Mouse (Mus musculus): ENCODE results near the gene Mrpl24. TPM values are rescaled to one million over a fixed set of nuclear protein-coding genes. Genes with fewer than 3 reads are reported as not detected.
A peak's percentile ranks its signal among the peaks of the same experiment; 100 is the strongest.

Mrpl24 gene
- polyA plus RNA-seq, 1 experiment from 2014 or later, result 74.2 TPM

GRCm38 (mm10) chr3:87935201-87935600, 15.9 kb downstream of the Mrpl24 start:
- DNase-seq (ENCODE audit: low spot score) (no peak), ATAC-seq (replicated peaks; ENCODE audit: low FRiP score, low TSS enrichment, low read depth) (no peak)
- H3K36me3 ChIP-seq (ENCODE audit: control insufficient read depth, insufficient read depth, low read length), result peaks cover 78% of the 10 kb centered on the region
- H3K4me1 ChIP-seq (replicated peaks; ENCODE audit: control insufficient read depth, insufficient read depth, low read length), result peaks cover 20% of the 10 kb centered on the region
- H3K4me3 ChIP-seq (ENCODE audit: low read depth, low read length), result no peak overlapping the region
- H3K27ac ChIP-seq (ENCODE audit: low read depth), result no peak overlapping the region
- no peak overlapping the region for H3K9ac ChIP-seq (ENCODE audit: low read length)
- H3K27me3 ChIP-seq (replicated peaks; ENCODE audit: control insufficient read depth, insufficient read depth, low read length), result no peaks in the 10 kb centered on the region
- 80% methylated on average over 4 of the region's 4 CpGs for WGBS
- no peaks in the 10 kb centered on the region for H3K9me3 ChIP-seq (ENCODE audit: control insufficient read depth, low read length)
- no peak overlapping the region for H3K4me2 ChIP-seq (ENCODE audit: low read length)

GRCm38 (mm10) chr3:87935776-87936175, 16.5 kb downstream of the Mrpl24 start:
- ATAC-seq (replicated peaks; ENCODE audit: low FRiP score, low TSS enrichment, low read depth), result peak; percentile 51; the same call in 1 of the 2 replicates
- Histone ChIP-seq H3K9ac (ENCODE audit: low read length) (no peak overlapping the region), H3K36me3 (ENCODE audit: control insufficient read depth, insufficient read depth, low read length) (peaks cover 84% of the 10 kb centered on the region), H3K27ac (ENCODE audit: low read depth) (no peak overlapping the region), H3K4me2 (ENCODE audit: low read length) (no peak overlapping the region), H3K27me3 (replicated peaks; ENCODE audit: control insufficient read depth, insufficient read depth, low read length) (no peaks in the 10 kb centered on the region), H3K4me3 (ENCODE audit: low read depth, low read length) (no peak overlapping the region), H3K9me3 (ENCODE audit: control insufficient read depth, low read length) (no peaks in the 10 kb centered on the region), H3K4me1 (replicated peaks; ENCODE audit: control insufficient read depth, insufficient read depth, low read length) (peaks cover 18% of the 10 kb centered on the region)
- 95% methylated on average over 2 of the region's 2 CpGs for WGBS
- peak; percentile 91 for DNase-seq (ENCODE audit: low spot score)

- H3K4me2 ChIP-seq (ENCODE audit: low read length), result no peak overlapping the region
- H3K9ac ChIP-seq (ENCODE audit: low read length), result no peak overlapping the region
- H3K4me3 ChIP-seq (ENCODE audit: low read depth, low read length), result no peak overlapping the region
- no peaks in the 10 kb centered on the region for H3K27me3 ChIP-seq (replicated peaks; ENCODE audit: control insufficient read depth, insufficient read depth, low read length)
- H3K9me3 ChIP-seq (ENCODE audit: control insufficient read depth, low read length), result no peaks in the 10 kb centered on the region
- peaks cover 69% of the 10 kb centered on the region for H3K36me3 ChIP-seq (ENCODE audit: control insufficient read depth, insufficient read depth, low read length)
- WGBS, result 69% methylated on average over 5 of the region's 5 CpGs
- H3K4me1 ChIP-seq (replicated peaks; ENCODE audit: control insufficient read depth, insufficient read depth, low read length), result peaks cover 5% of the 10 kb centered on the region; the same call in 1 of the 2 replicates
- ATAC-seq (replicated peaks; ENCODE audit: low FRiP score, low TSS enrichment, low read depth) (no peak), DNase-seq (ENCODE audit: low spot score) (no peak)
- H3K27ac ChIP-seq (ENCODE audit: low read depth), result no peak overlapping the region
Observed at GRCm38 (mm10) chr3:87940611-87941010, 21.3 kb downstream of the Mrpl24 start.

GRCm38 (mm10) chr3:87942471-87942870, 23.2 kb downstream of the Mrpl24 start:
- Histone ChIP-seq H3K9ac (ENCODE audit: low read length) (no peak overlapping the region), H3K4me1 (replicated peaks; ENCODE audit: control insufficient read depth, insufficient read depth, low read length) (peaks cover 13% of the 10 kb centered on the region), H3K36me3 (ENCODE audit: control insufficient read depth, insufficient read depth, low read length) (peaks cover 53% of the 10 kb centered on the region), H3K27ac (ENCODE audit: low read depth) (no peak overlapping the region), H3K4me3 (ENCODE audit: low read depth, low read length) (no peak overlapping the region), H3K9me3 (ENCODE audit: control insufficient read depth, low read length) (no peaks in the 10 kb centered on the region), H3K27me3 (replicated peaks; ENCODE audit: control insufficient read depth, insufficient read depth, low read length) (no peaks in the 10 kb centered on the region), H3K4me2 (ENCODE audit: low read length) (no peak overlapping the region)
- DNase-seq (ENCODE audit: low spot score) (no peak), ATAC-seq (replicated peaks; ENCODE audit: low FRiP score, low TSS enrichment, low read depth) (no peak)
- WGBS, result 92% methylated on average over 2 of the region's 2 CpGs

- ATAC-seq (replicated peaks; ENCODE audit: low FRiP score, low TSS enrichment, low read depth) (no peak), DNase-seq (ENCODE audit: low spot score) (no peak)
- H3K36me3 ChIP-seq (ENCODE audit: control insufficient read depth, insufficient read depth, low read length), result peaks cover 42% of the 10 kb centered on the region
- peaks cover 9% of the 10 kb centered on the region for H3K27me3 ChIP-seq (replicated peaks; ENCODE audit: control insufficient read depth, insufficient read depth, low read length)
- H3K4me3 ChIP-seq (ENCODE audit: low read depth, low read length), result no peak overlapping the region
- H3K9me3 ChIP-seq (ENCODE audit: control insufficient read depth, low read length), result no peaks in the 10 kb centered on the region
- no peak overlapping the region for H3K9ac ChIP-seq (ENCODE audit: low read length)
- no peak overlapping the region for H3K4me2 ChIP-seq (ENCODE audit: low read length)
- WGBS, result 69% methylated on average over 7 of the region's 7 CpGs
- H3K27ac ChIP-seq (ENCODE audit: low read depth), result no peak overlapping the region
- H3K4me1 ChIP-seq (replicated peaks; ENCODE audit: control insufficient read depth, insufficient read depth, low read length), result peaks cover 22% of the 10 kb centered on the region
Observed at GRCm38 (mm10) chr3:87943586-87943985, 24.3 kb downstream of the Mrpl24 start.

- no peak for ATAC-seq (replicated peaks; ENCODE audit: low FRiP score, low TSS enrichment, low read depth)
- no peak overlapping the region for H3K27ac ChIP-seq (ENCODE audit: low read depth)
- no peak for DNase-seq (ENCODE audit: low spot score)
- H3K27me3 ChIP-seq (replicated peaks; ENCODE audit: control insufficient read depth, insufficient read depth, low read length), result peaks cover 21% of the 10 kb centered on the region
- H3K4me1 ChIP-seq (replicated peaks; ENCODE audit: control insufficient read depth, insufficient read depth, low read length), result peaks cover 34% of the 10 kb centered on the region
- WGBS, result 40% methylated on average over 4 of the region's 4 CpGs
- H3K4me2 ChIP-seq (ENCODE audit: low read length), result no peak overlapping the region
- no peak overlapping the region for H3K9ac ChIP-seq (ENCODE audit: low read length)
- H3K36me3 ChIP-seq (ENCODE audit: control insufficient read depth, insufficient read depth, low read length), result peaks cover 27% of the 10 kb centered on the region
- H3K9me3 ChIP-seq (ENCODE audit: control insufficient read depth, low read length), result no peaks in the 10 kb centered on the region
- no peak overlapping the region for H3K4me3 ChIP-seq (ENCODE audit: low read depth, low read length)
Observed at GRCm38 (mm10) chr3:87944838-87945600, 25.7 kb downstream of the Mrpl24 start.

GRCm38 (mm10) chr3:87945781-87946540, 26.7 kb downstream of the Mrpl24 start:
- WGBS, result 42% methylated on average over 12 of the region's 12 CpGs
- ATAC-seq (replicated peaks; ENCODE audit: low FRiP score, low TSS enrichment, low read depth) (no peak), DNase-seq (ENCODE audit: low spot score) (no peak)
- Histone ChIP-seq H3K9ac (ENCODE audit: low read length) (no peak overlapping the region), H3K4me1 (replicated peaks; ENCODE audit: control insufficient read depth, insufficient read depth, low read length) (peaks cover 37% of the 10 kb centered on the region), H3K27me3 (replicated peaks; ENCODE audit: control insufficient read depth, insufficient read depth, low read length) (peaks cover 27% of the 10 kb centered on the region), H3K9me3 (ENCODE audit: control insufficient read depth, low read length) (no peaks in the 10 kb centered on the region), H3K27ac (ENCODE audit: low read depth) (no peak overlapping the region), H3K36me3 (ENCODE audit: control insufficient read depth, insufficient read depth, low read length) (peaks cover 18% of the 10 kb centered on the region), H3K4me3 (ENCODE audit: low read depth, low read length) (no peak overlapping the region), H3K4me2 (ENCODE audit: low read length) (no peak overlapping the region)

GRCm38 (mm10) chr3:87946541-87946860, 27.2 kb downstream of the Mrpl24 start:
- H3K27me3 ChIP-seq (replicated peaks; ENCODE audit: control insufficient read depth, insufficient read depth, low read length), result peaks cover 27% of the 10 kb centered on the region
- H3K27ac ChIP-seq (ENCODE audit: low read depth), result no peak overlapping the region
- 47% methylated on average over 1 of the region's 1 CpGs for WGBS
- no peaks in the 10 kb centered on the region for H3K9me3 ChIP-seq (ENCODE audit: control insufficient read depth, low read length)
- H3K4me3 ChIP-seq (ENCODE audit: low read depth, low read length), result no peak overlapping the region
- no peak for DNase-seq (ENCODE audit: low spot score)
- no peak overlapping the region for H3K4me2 ChIP-seq (ENCODE audit: low read length)
- no peak overlapping the region for H3K9ac ChIP-seq (ENCODE audit: low read length)
- H3K4me1 ChIP-seq (replicated peaks; ENCODE audit: control insufficient read depth, insufficient read depth, low read length), result peaks cover 37% of the 10 kb centered on the region
- peaks cover 12% of the 10 kb centered on the region for H3K36me3 ChIP-seq (ENCODE audit: control insufficient read depth, insufficient read depth, low read length)
- ATAC-seq (replicated peaks; ENCODE audit: low FRiP score, low TSS enrichment, low read depth), result no peak

Data from intestine, embryonic 14.5 days (tissue).